Mouse (Mus musculus) heart, postnatal 14 days (tissue): Measurements from ENCODE around the gene Dpy30. TPM values are rescaled to one million over a fixed set of nuclear protein-coding genes. Genes with fewer than 3 reads are reported as not detected.
"Not testable (repeated sequence)": the region's sequence is repeated elsewhere in the genome, so short reads cannot be mapped to it uniquely, and the experiment has no call there.

Source experiments
- DNase-seq, 2 experiments: peaks; one replicate each; pipeline ENCODE4 v3.0.0; 2021 to 2022
- intact Hi-C: fragments of 180-260 bp; cut with DNase I; formaldehyde crosslinking; loops from one replicate; pipeline ENCODE4 v1.15.1; 2025
- long read RNA-seq, 2 experiments: library from polyadenylated mRNA; stranded (forward); transcript quantifications; one replicate each; pipeline ENCODE4 v2.0.0; 2021
- total RNA-seq, 2 experiments: library from RNA; stranded (reverse); gene quantifications; 2 replicates each; pipeline ENCODE4 v1.2.3; 2021

Dpy30 gene
- 10 to 100 TPM; 50.1 to 51.6 TPM for total RNA-seq
- long read RNA-seq, experiment 1, transcript Dpy30-203 (4 exons, 694 nt) = minor isoform, 7 of 31 reads
- long read RNA-seq, experiment 1, transcript Dpy30-206 (5 exons, 734 nt) = major isoform, 22 of 31 reads
- long read RNA-seq, experiment 1, partial matches to known transcripts = 0 of 31 reads
- long read RNA-seq, experiment 1, other reads (novel, unspliced or antisense) = 2 of 31 reads
- long read RNA-seq, experiment 2, transcript Dpy30-206 (5 exons, 734 nt) = major isoform, 16 of 24 reads
- long read RNA-seq, experiment 2, transcript Dpy30-203 (4 exons, 694 nt) = minor isoform, 6 of 24 reads
- long read RNA-seq, experiment 2, partial matches to known transcripts = 0 of 24 reads
- long read RNA-seq, experiment 2, other reads (novel, unspliced or antisense) = 1 of 24 reads

- intact Hi-C loops = no loop called here
- no peak for DNase-seq
Measured at GRCm38 (mm10) chr17:74323844-74324243, at the start of gene Dpy30. Gene Dpy30 (minus strand): TSS chr17:74323944.

GRCm38 (mm10) chr17:74363592-74363991, 39.8 kb upstream of the Dpy30 start:
- intact Hi-C loops = no loop called here

GRCm38 (mm10) chr17:74341151-74341550, 17.4 kb upstream of the Dpy30 start:
- no peak for DNase-seq
- intact Hi-C loops = loop anchor here (5.0 kb wide), 1 partner anchor 56 kb away; the partner anchor contains the start of gene Slc30a6

More at GRCm38 (mm10) chr17:74363592-74363991, 39.8 kb upstream of the Dpy30 start:
- no peak for DNase-seq

GRCm38 (mm10) chr17:74338937-74339804, 15.4 kb upstream of the Dpy30 start, which contains the start of gene Spast:
Gene Spast (plus strand): TSS chr17:74338987.
- DNase-seq = peak; percentile 82 to 85
- intact Hi-C loops = loop anchor here (5.0 kb wide), 1 partner anchor 188 kb away; the partner anchor contains the start of gene Birc6

- intact Hi-C loops = loop anchor here (5.0 kb wide), 1 partner anchor 189 kb away; the partner anchor contains the start of gene Birc6
Measured at GRCm38 (mm10) chr17:74338225-74338931, 14.6 kb upstream of the Dpy30 start.

GRCm38 (mm10) chr17:74331049-74331676, 7.4 kb upstream of the Dpy30 start:
- intact Hi-C loops = no loop called here
- no peak for DNase-seq

More at GRCm38 (mm10) chr17:74338225-74338931, 14.6 kb upstream of the Dpy30 start:
- DNase-seq = peak; percentile 97

GRCm38 (mm10) chr17:74328146-74328545, 4.4 kb upstream of the Dpy30 start:
- peak; percentile 38 to 68 for DNase-seq
- intact Hi-C loops = not testable (repeated sequence)

- DNase-seq, intact Hi-C loops: not testable (repeated sequence)
Measured at GRCm38 (mm10) chr17:74327195-74327594, 3.5 kb upstream of the Dpy30 start.

GRCm38 (mm10) chr17:74322400-74323054, 1.2 kb downstream of the Dpy30 start:
- intact Hi-C loops = no loop called here
- peak in 1 of 2 experiments; percentile 5 for DNase-seq

GRCm38 (mm10) chr17:74318721-74319120, 5.0 kb downstream of the Dpy30 start:
- DNase-seq = no peak
- intact Hi-C loops = loop anchor here (5.0 kb wide), 1 partner anchor 79 kb away; the partner anchor contains the start of gene Slc30a6

GRCm38 (mm10) chr17:74316309-74316863, 7.4 kb downstream of the Dpy30 start:
- DNase-seq = peak; percentile 90 to 92
- intact Hi-C loops = loop anchor here (5.0 kb wide), 1 partner anchor 81 kb away; the partner anchor contains the start of gene Slc30a6

- no peak for DNase-seq
- intact Hi-C loops = loop anchor here (2.0 to 5.0 kb wide), 2 partner anchors 19 to 82 kb away; partner anchors contain the start of gene Slc30a6
Measured at GRCm38 (mm10) chr17:74315445-74316308, 8.1 kb downstream of the Dpy30 start.

GRCm38 (mm10) chr17:74306021-74306420, 17.7 kb downstream of the Dpy30 start:
- no peak for DNase-seq
- intact Hi-C loops = no loop called here

- no peak for DNase-seq
- intact Hi-C loops = no loop called here
Measured at GRCm38 (mm10) chr17:74305616-74306015, 18.1 kb downstream of the Dpy30 start.

GRCm38 (mm10) chr17:74304060-74304459, 19.7 kb downstream of the Dpy30 start:
- no peak for DNase-seq
- intact Hi-C loops = no loop called here

GRCm38 (mm10) chr17:74300089-74300488, 23.7 kb downstream of the Dpy30 start:
- no peak for DNase-seq
- intact Hi-C loops = no loop called here

GRCm38 (mm10) chr17:74296991-74297390, 26.8 kb downstream of the Dpy30 start:
- not testable (repeated sequence) for DNase-seq
- intact Hi-C loops = loop anchor here (2.0 to 5.0 kb wide), 2 partner anchors 18 to 1935 kb away; no protein-coding TSS in a partner anchor
